Mouse (Mus musculus) MEL (cell line): ENCODE results near the gene 6430548M08Rik. TPM values are rescaled to one million over a fixed set of nuclear protein-coding genes. Genes with fewer than 3 reads are reported as not detected.

Source experiments
- DNase-seq: peaks from one replicate; pipeline ENCODE4 v3.0.0; 2011; ENCODE audit warnings: low read depth, low spot score
- H3K27ac ChIP-seq: 2 replicates; pipeline ENCODE4 v1.5.1; 2012; ENCODE audit warnings: low read depth, mild to moderate bottlenecking, control low read depth, low read length, moderate library complexity; ENCODE audit not compliant: control insufficient read depth
- H3K27me3 ChIP-seq, 2 experiments: fragments of 150-350 bp in 1 of 2; sonication (generic) in 1 of 2; 2 replicates each; pipeline ENCODE4 v1.6.1; 2012; ENCODE audit warnings: low read length in 2 of 2, mild to moderate bottlenecking in 2 of 2, improper control_type of control experiment in 1 of 2, moderate library complexity in 1 of 2; ENCODE audit not compliant: insufficient read depth in 2 of 2, control insufficient read depth in 1 of 2
- H3K36me3 ChIP-seq, 2 experiments: 2 replicates each; pipeline ENCODE4 v1.6.1; 2012 to 2014; ENCODE audit warnings: low read length in 2 of 2, improper control_type of control experiment in 1 of 2, inconsistent platforms in 1 of 2, mild to moderate bottlenecking in 1 of 2; ENCODE audit not compliant: insufficient read depth in 2 of 2, control insufficient read depth in 1 of 2
- H3K4me1 ChIP-seq, 2 experiments: fragments of 150-350 bp in 1 of 2; sonication (generic) in 1 of 2; 2 replicates each; pipeline ENCODE4 v1.6.1; 2012; ENCODE audit warnings: low read length in 2 of 2, improper control_type of control experiment in 1 of 2, mild to moderate bottlenecking in 1 of 2; ENCODE audit not compliant: insufficient read depth in 2 of 2, control insufficient read depth in 1 of 2
- H3K4me3 ChIP-seq, 2 experiments: fragments of 150-350 bp in 1 of 2; sonication (generic) in 1 of 2; 2 replicates each; pipeline ENCODE4 v1.5.1; 2012; ENCODE audit warnings: low read depth in 2 of 2, low read length in 2 of 2, mild to moderate bottlenecking in 2 of 2, moderate library complexity in 2 of 2, control low read depth in 1 of 2, improper control_type of control experiment in 1 of 2; ENCODE audit not compliant: control insufficient read depth in 1 of 2, insufficient read depth in 1 of 2
- H3K79me2 ChIP-seq: 2 replicates; pipeline ENCODE4 v1.6.1; 2012; ENCODE audit warnings: mild to moderate bottlenecking, low read length, moderate library complexity; ENCODE audit not compliant: control insufficient read depth, poor library complexity, insufficient read depth
- H3K9ac ChIP-seq: 2 replicates; pipeline ENCODE4 v1.6.1; 2012; ENCODE audit warnings: low read depth, mild to moderate bottlenecking, control low read depth, low read length, moderate library complexity; ENCODE audit not compliant: control insufficient read depth, poor library complexity, severe bottlenecking
- H3K9me3 ChIP-seq: fragments of 150-350 bp; sonication (generic); replicated peaks from 2 replicates; pipeline ENCODE4 v1.6.1; 2012; ENCODE audit warnings: mild to moderate bottlenecking, low read length, improper control_type of control experiment, moderate library complexity; ENCODE audit not compliant: insufficient read depth
- BHLHE40 ChIP-seq: IDR thresholded peaks from 2 replicates; pipeline ENCODE4 v1.6.1; 2012; ENCODE audit warnings: low read depth, mild to moderate bottlenecking, inconsistent platforms, low read length, improper control_type of control experiment, borderline replicate concordance
- CHD2 ChIP-seq: IDR thresholded peaks from 2 replicates; pipeline ENCODE4 v1.6.1; 2011; ENCODE audit warnings: low read length, improper control_type of control experiment
- CTCF ChIP-seq, 3 experiments: IDR thresholded peaks in 2 of 3; conservative IDR thresholded peaks in 1 of 3; 2 replicates each; pipeline ENCODE4 v1.5.1; 2011 to 2012; ENCODE audit warnings: low read length in 3 of 3, low read depth in 2 of 3, mild to moderate bottlenecking in 2 of 3, improper control_type of control experiment in 1 of 3, inconsistent platforms in 1 of 3, mixed read lengths in 1 of 3, moderate library complexity in 1 of 3; ENCODE audit not compliant: control insufficient read depth in 1 of 3, insufficient read depth in 1 of 3, poor library complexity in 1 of 3, severe bottlenecking in 1 of 3
- E2F4 ChIP-seq: IDR thresholded peaks from 2 replicates; pipeline ENCODE4 v1.6.1; 2011; ENCODE audit warnings: low read depth, low read length, improper control_type of control experiment, borderline replicate concordance
- EP300 ChIP-seq, 2 experiments: IDR thresholded peaks; 2 replicates each; pipeline ENCODE4 v1.6.1; 2011; ENCODE audit warnings: improper control_type of control experiment in 2 of 2, low read length in 2 of 2, low read depth in 1 of 2, mild to moderate bottlenecking in 1 of 2
- ETS1 ChIP-seq: IDR thresholded peaks from 2 replicates; pipeline ENCODE4 v1.6.1; 2012; ENCODE audit warnings: low read depth, mild to moderate bottlenecking, inconsistent platforms, low read length, improper control_type of control experiment, moderate library complexity
- GATA1 ChIP-seq: IDR thresholded peaks from 2 replicates; pipeline ENCODE4 v1.6.1; 2011; ENCODE audit warnings: low read depth, low read length, improper control_type of control experiment
- JUND ChIP-seq: IDR thresholded peaks from 2 replicates; pipeline ENCODE4 v1.6.1; 2011; ENCODE audit warnings: low read depth, mild to moderate bottlenecking, improper control_type of control experiment, low read length
- MAFK ChIP-seq: IDR thresholded peaks from 2 replicates; pipeline ENCODE4 v1.6.1; 2011; ENCODE audit warnings: low read depth, mild to moderate bottlenecking, low read length, improper control_type of control experiment, borderline replicate concordance
- MAX ChIP-seq: IDR thresholded peaks from 2 replicates; pipeline ENCODE4 v1.6.1; 2011; ENCODE audit warnings: low read length, improper control_type of control experiment
- MAZ ChIP-seq: IDR thresholded peaks from 2 replicates; pipeline ENCODE4 v1.6.1; 2012; ENCODE audit warnings: low read depth, mild to moderate bottlenecking, inconsistent platforms, low read length, improper control_type of control experiment
- MXI1 ChIP-seq: IDR thresholded peaks from 2 replicates; pipeline ENCODE4 v1.6.1; 2011; ENCODE audit warnings: mild to moderate bottlenecking, low read depth, low read length, improper control_type of control experiment
- NELFE ChIP-seq: IDR thresholded peaks from 2 replicates; pipeline ENCODE4 v1.6.1; 2011; ENCODE audit warnings: low read depth, low read length, improper control_type of control experiment
- NRF1 ChIP-seq: IDR thresholded peaks from 2 replicates; pipeline ENCODE4 v1.6.1; 2014; ENCODE audit warnings: low read depth, mild to moderate bottlenecking, inconsistent platforms, low read length, improper control_type of control experiment, moderate library complexity; ENCODE audit not compliant: poor library complexity, insufficient read depth, severe bottlenecking
- POLR2AphosphoS5 ChIP-seq: IDR thresholded peaks from 2 replicates; pipeline ENCODE4 v1.6.1; 2012; ENCODE audit warnings: low read depth, borderline replicate concordance, mild to moderate bottlenecking, inconsistent platforms, low read length, moderate library complexity, mixed read lengths
- RCOR1 ChIP-seq: IDR thresholded peaks from 2 replicates; pipeline ENCODE4 v1.6.1; 2012; ENCODE audit warnings: low read depth, mild to moderate bottlenecking, inconsistent platforms, low read length, improper control_type of control experiment
- TBP ChIP-seq: IDR thresholded peaks from 2 replicates; pipeline ENCODE4 v1.8.0; 2011; ENCODE audit warnings: low read depth, low read length, improper control_type of control experiment
- UBTF ChIP-seq: IDR thresholded peaks from 2 replicates; pipeline ENCODE4 v1.6.1; 2012; ENCODE audit warnings: low read depth, mild to moderate bottlenecking, inconsistent platforms, low read length, improper control_type of control experiment, moderate library complexity, borderline replicate concordance; ENCODE audit not compliant: insufficient read depth
- ZKSCAN1 ChIP-seq: IDR thresholded peaks from 2 replicates; pipeline ENCODE4 v1.6.1; 2012; ENCODE audit warnings: low read depth, mild to moderate bottlenecking, inconsistent platforms, low read length, improper control_type of control experiment, moderate library complexity
- polyA plus RNA-seq, 2 experiments: library from polyadenylated mRNA; stranded (reverse) in 1 of 2; unstranded in 1 of 2; fragments of >175 nt in 1 of 2; fragments of >200 nt in 1 of 2; gene quantifications; 2 replicates each; pipeline versions ENCODE4 v1.2.1 to v1.2.4; 2012; ENCODE audit warnings: low replicate concordance in 2 of 2, low read depth in 1 of 2; ENCODE audit not compliant: insufficient read length in 2 of 2, insufficient read depth in 1 of 2, missing spikeins in 1 of 2
- total RNA-seq: library from RNA; depleted of rRNA; stranded (reverse); fragments of 300-350 nt; gene quantifications from 2 replicates; pipeline ENCODE4 v1.2.3, GENCODE M21; 2012

6430548M08Rik gene
- total and polyA plus RNA-seq, 3 experiments: 0.96 to 1.9 TPM; not detected in 1

DNA sequence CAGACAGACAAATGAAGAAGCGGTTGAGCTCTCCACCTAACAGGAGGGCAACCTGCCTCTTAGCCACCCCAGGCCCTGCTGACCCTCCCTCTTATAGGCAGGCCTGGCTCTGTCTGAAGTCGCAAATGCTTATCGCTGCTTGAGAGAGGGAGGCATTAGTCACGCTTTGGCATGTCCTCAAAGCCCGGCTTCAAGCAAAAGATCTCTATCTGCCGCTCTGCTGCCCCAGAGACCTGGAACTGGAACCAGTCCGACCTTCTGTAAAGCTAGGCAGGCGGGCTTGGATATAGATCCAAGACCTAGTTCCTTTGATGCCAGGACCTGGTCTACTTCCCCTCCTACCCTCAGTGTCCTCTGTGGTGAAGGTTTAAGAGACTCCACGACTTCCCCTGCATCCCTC is 41.7 kb upstream of the 6430548M08Rik start:
- peak; percentile 52 for DNase-seq
- Histone ChIP-seq H3K9me3 (no peaks in the 10 kb centered on the region), H3K4me1 (peaks cover 0 to 8% of the 10 kb centered on the region in 2 experiments; a peak in 2 of 4 replicates), H3K79me2 (no peaks in the 10 kb centered on the region), H3K27ac (no peak overlapping the region), H3K36me3 (peaks cover 0 to 3% of the 10 kb centered on the region in 2 experiments; a peak in 2 of 4 replicates), H3K27me3 (no peaks in the 10 kb centered on the region), H3K4me3 (no peak overlapping the region), H3K9ac (no peak overlapping the region)
- TF ChIP-seq MAFK: no peak
- 0 out of 2 replicates have a peak, but pooled peaks have one; percentile 35 for TF ChIP-seq GATA1
- TF ChIP-seq EP300 (IDR thresholded peaks at IDR 0.05; ENCODE audit: low read depth in 1 of 2, low read length in 2 of 2): peak in 1 of 2 experiments; percentile 38; a peak in 1 of 4 replicates

DNA sequence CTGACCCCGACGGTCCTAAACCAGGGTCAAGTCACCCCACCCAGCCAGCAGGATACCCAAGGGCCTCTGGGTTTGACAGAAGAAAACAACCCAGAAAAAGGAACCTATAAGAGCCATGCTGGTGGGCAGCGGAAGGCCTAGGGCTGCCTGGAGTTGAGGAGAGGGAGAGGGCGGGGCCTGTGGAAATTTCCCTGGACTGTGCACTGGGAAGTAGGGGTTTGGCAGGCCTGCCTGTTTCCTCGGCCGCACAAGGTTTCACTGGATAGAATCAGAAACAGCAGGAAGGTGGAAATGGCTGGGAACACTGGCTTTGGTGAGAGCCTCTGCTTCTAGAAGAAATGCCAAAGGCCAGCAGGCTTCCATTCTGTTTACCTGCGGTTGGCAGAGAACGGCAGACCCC is 41.1 kb upstream of the 6430548M08Rik start:
- H3K79me2 ChIP-seq: no peaks in the 10 kb centered on the region
- no peak for TF ChIP-seq POLR2AphosphoS5
- TF ChIP-seq CHD2: no peak
- TF ChIP-seq E2F4: no peak
- no peak for TF ChIP-seq NRF1
- no peak for TF ChIP-seq UBTF
- TF ChIP-seq TBP: no peak
- TF ChIP-seq RCOR1: no peak
- no peak for TF ChIP-seq ZKSCAN1
- no peak for TF ChIP-seq BHLHE40
- TF ChIP-seq CTCF (IDR thresholded peaks at IDR 0.05 in 2 of 3, conservative IDR thresholded peaks at IDR 0.05 in 1 of 3; ENCODE audit: control insufficient read depth in 1 of 3, insufficient read depth in 1 of 3, low read depth in 2 of 3, low read length in 3 of 3, poor library complexity in 1 of 3, severe bottlenecking in 1 of 3): no peak
- no peak for TF ChIP-seq MXI1
- TF ChIP-seq MAX: no peak
- TF ChIP-seq ETS1: no peak
- TF ChIP-seq NELFE: no peak
- no peak for TF ChIP-seq MAZ
- no peak for TF ChIP-seq JUND
- no peak for TF ChIP-seq GATA1
- DNase-seq: no peak
- H3K4me1 ChIP-seq: peaks cover 0 to 8% of the 10 kb centered on the region in 2 experiments; a peak in 2 of 4 replicates
- no peaks in the 10 kb centered on the region for H3K9me3 ChIP-seq
- H3K9ac ChIP-seq: no peak overlapping the region
- no peak overlapping the region for H3K4me3 ChIP-seq
- peaks cover 0 to 3% of the 10 kb centered on the region in 2 experiments; a peak in 2 of 4 replicates for H3K36me3 ChIP-seq
- H3K27ac ChIP-seq: no peak overlapping the region
- H3K27me3 ChIP-seq: no peaks in the 10 kb centered on the region
